Mouse (Mus musculus): ENCODE results near the gene Agap2. TPM values are rescaled to one million over a fixed set of nuclear protein-coding genes. Genes with fewer than 3 reads are reported as not detected.

The Agap2 gene
- polyA plus RNA-seq (2015; fragmentation: Nextera tagmentation; extraction: Ambion mirVana), result 0.04 and 0.09 TPM in 2 replicates

GRCm38 (mm10) chr10:127075080-127075479, at the start of gene Agap2:
Gene Agap2 (plus strand): TSS chr10:127075284.
- Histone ChIP-seq H3K9ac (replicated peaks; ENCODE audit: low read length) (no peak within 1 kb of the TSS), H3K36me3 (ENCODE audit: insufficient read depth, low read length) (no peaks in the 10 kb centered on the region), H3K4me2 (replicated peaks; ENCODE audit: low read depth, low read length) (no peak within 1 kb of the TSS), H3K27me3 (ENCODE audit: insufficient read depth, low read length) (peaks cover 48% of the 10 kb centered on the region), H3K4me3 (ENCODE audit: low read length) (no peak within 1 kb of the TSS), H3K4me1 (ENCODE audit: insufficient read depth, low read length) (peaks cover 21% of the 10 kb centered on the region), H3K9me3 (ENCODE audit: low read length) (no peaks in the 10 kb centered on the region), H3K27ac (ENCODE audit: low read length) (no peak within 1 kb of the TSS)
- ATAC-seq (ENCODE audit: low FRiP score, low TSS enrichment), result no peak
- 66% methylated on average over 9 of the region's 9 CpGs for WGBS

GRCm38 (mm10) chr10:127030336-127031296, 44.5 kb upstream of the Agap2 start, which contains the start of gene Tsfm:
Gene Tsfm (minus strand): TSS chr10:127030840.
- Histone ChIP-seq H3K36me3 (ENCODE audit: insufficient read depth, low read length) (peaks cover 30% of the 10 kb centered on the region), H3K4me1 (ENCODE audit: insufficient read depth, low read length) (peaks cover 6% of the 10 kb centered on the region; the same call in 1 of the 2 replicates), H3K27ac (ENCODE audit: low read length) (peak within 1 kb of the TSS; percentile 83), H3K4me3 (ENCODE audit: low read length) (peak within 1 kb of the TSS; percentile 86), H3K4me2 (replicated peaks; ENCODE audit: low read depth, low read length) (peak within 1 kb of the TSS; percentile 63), H3K9ac (replicated peaks; ENCODE audit: low read length) (peak within 1 kb of the TSS; percentile 80), H3K9me3 (ENCODE audit: low read length) (no peaks in the 10 kb centered on the region), H3K27me3 (ENCODE audit: insufficient read depth, low read length) (no peaks in the 10 kb centered on the region)
- ATAC-seq (ENCODE audit: low FRiP score, low TSS enrichment), result peak; percentile 89
- 4% methylated on average over 56 of the region's 56 CpGs for WGBS

GRCm38 (mm10) chr10:127033301-127033741, 41.8 kb upstream of the Agap2 start:
- peaks cover 4% of the 10 kb centered on the region for H3K36me3 ChIP-seq (ENCODE audit: insufficient read depth, low read length)
- no peaks in the 10 kb centered on the region for H3K27me3 ChIP-seq (ENCODE audit: insufficient read depth, low read length)
- H3K9me3 ChIP-seq (ENCODE audit: low read length), result no peaks in the 10 kb centered on the region
- ATAC-seq (ENCODE audit: low FRiP score, low TSS enrichment), result peak; percentile 39
- 84% methylated on average over 8 of the region's 8 CpGs for WGBS
- no peak overlapping the region for H3K9ac ChIP-seq (replicated peaks; ENCODE audit: low read length)
- peak overlapping the region; percentile 29; the same call in 1 of the 2 replicates for H3K27ac ChIP-seq (ENCODE audit: low read length)
- H3K4me3 ChIP-seq (ENCODE audit: low read length), result no peak overlapping the region
- H3K4me1 ChIP-seq (ENCODE audit: insufficient read depth, low read length), result peaks cover 6% of the 10 kb centered on the region; the same call in 1 of the 2 replicates
- no peak overlapping the region for H3K4me2 ChIP-seq (replicated peaks; ENCODE audit: low read depth, low read length)

GRCm38 (mm10) chr10:127036273-127036672, 38.8 kb upstream of the Agap2 start:
- H3K27me3 ChIP-seq (ENCODE audit: insufficient read depth, low read length), result no peaks in the 10 kb centered on the region; the same call in 1 of the 2 replicates
- H3K36me3 ChIP-seq (ENCODE audit: insufficient read depth, low read length), result no peaks in the 10 kb centered on the region
- H3K4me1 ChIP-seq (ENCODE audit: insufficient read depth, low read length), result no peaks in the 10 kb centered on the region
- no peak overlapping the region for H3K4me2 ChIP-seq (replicated peaks; ENCODE audit: low read depth, low read length)
- WGBS, result 79% methylated on average over 12 of the region's 12 CpGs
- no peak overlapping the region for H3K9ac ChIP-seq (replicated peaks; ENCODE audit: low read length)
- no peak overlapping the region for H3K27ac ChIP-seq (ENCODE audit: low read length)
- no peak for ATAC-seq (ENCODE audit: low FRiP score, low TSS enrichment)
- H3K9me3 ChIP-seq (ENCODE audit: low read length), result no peaks in the 10 kb centered on the region
- no peak overlapping the region for H3K4me3 ChIP-seq (ENCODE audit: low read length)

GRCm38 (mm10) chr10:127037641-127038040, 37.4 kb upstream of the Agap2 start:
- Histone ChIP-seq H3K4me3 (ENCODE audit: low read length) (no peak overlapping the region), H3K4me2 (replicated peaks; ENCODE audit: low read depth, low read length) (no peak overlapping the region), H3K27me3 (ENCODE audit: insufficient read depth, low read length) (no peaks in the 10 kb centered on the region; the same call in 1 of the 2 replicates), H3K36me3 (ENCODE audit: insufficient read depth, low read length) (no peaks in the 10 kb centered on the region), H3K9me3 (ENCODE audit: low read length) (no peaks in the 10 kb centered on the region), H3K4me1 (ENCODE audit: insufficient read depth, low read length) (peaks cover 5% of the 10 kb centered on the region), H3K27ac (ENCODE audit: low read length) (no peak overlapping the region), H3K9ac (replicated peaks; ENCODE audit: low read length) (no peak overlapping the region)
- 77% methylated on average over 12 of the region's 12 CpGs for WGBS
- ATAC-seq (ENCODE audit: low FRiP score, low TSS enrichment), result no peak

- peaks cover 7% of the 10 kb centered on the region for H3K36me3 ChIP-seq (ENCODE audit: insufficient read depth, low read length)
- H3K27me3 ChIP-seq (ENCODE audit: insufficient read depth, low read length), result no peaks in the 10 kb centered on the region; the same call in 1 of the 2 replicates
- H3K9me3 ChIP-seq (ENCODE audit: low read length), result no peaks in the 10 kb centered on the region
- 3% methylated on average over 20 of the region's 20 CpGs for WGBS
- H3K4me2 ChIP-seq (replicated peaks; ENCODE audit: low read depth, low read length), result peak overlapping the region; percentile 99
- peak overlapping the region; percentile 79 for H3K4me3 ChIP-seq (ENCODE audit: low read length)
- no peak overlapping the region for H3K27ac ChIP-seq (ENCODE audit: low read length)
- ATAC-seq (ENCODE audit: low FRiP score, low TSS enrichment), result no peak; the same call in 1 of the 2 replicates
- H3K9ac ChIP-seq (replicated peaks; ENCODE audit: low read length), result peak overlapping the region; percentile 73
- peaks cover 11% of the 10 kb centered on the region for H3K4me1 ChIP-seq (ENCODE audit: insufficient read depth, low read length)
These were observed 34.4 kb upstream of the Agap2 start for GRCm38 (mm10) chr10:127040569-127041214.

- under 1% methylated on average over 28 of the region's 28 CpGs for WGBS
- no peaks in the 10 kb centered on the region for H3K9me3 ChIP-seq (ENCODE audit: low read length)
- peak; percentile 50 for ATAC-seq (ENCODE audit: low FRiP score, low TSS enrichment)
- peak within 1 kb of the TSS; percentile 73 for H3K9ac ChIP-seq (replicated peaks; ENCODE audit: low read length)
- H3K4me2 ChIP-seq (replicated peaks; ENCODE audit: low read depth, low read length), result peak within 1 kb of the TSS; percentile 99
- H3K4me1 ChIP-seq (ENCODE audit: insufficient read depth, low read length), result peaks cover 11% of the 10 kb centered on the region
- H3K27ac ChIP-seq (ENCODE audit: low read length), result peak within 1 kb of the TSS; percentile 59
- peaks cover 8% of the 10 kb centered on the region for H3K36me3 ChIP-seq (ENCODE audit: insufficient read depth, low read length)
- peak within 1 kb of the TSS; percentile 79 for H3K4me3 ChIP-seq (ENCODE audit: low read length)
- no peaks in the 10 kb centered on the region; the same call in 1 of the 2 replicates for H3K27me3 ChIP-seq (ENCODE audit: insufficient read depth, low read length)
These were observed 33.8 kb upstream of the Agap2 start, which contains the start of the genes Mettl1 and Eef1akmt3 for GRCm38 (mm10) chr10:127041274-127041766. Gene Mettl1 (plus strand): TSS chr10:127041414. Gene Eef1akmt3 (minus strand): TSS chr10:127041513.

GRCm38 (mm10) chr10:127041774-127042338, 33.2 kb upstream of the Agap2 start:
- peak overlapping the region; percentile 73 for H3K9ac ChIP-seq (replicated peaks; ENCODE audit: low read length)
- H3K27ac ChIP-seq (ENCODE audit: low read length), result peak overlapping the region; percentile 59
- 0% methylated on average over 44 of the region's 44 CpGs for WGBS
- no peaks in the 10 kb centered on the region; the same call in 1 of the 2 replicates for H3K27me3 ChIP-seq (ENCODE audit: insufficient read depth, low read length)
- peak overlapping the region; percentile 79 for H3K4me3 ChIP-seq (ENCODE audit: low read length)
- H3K36me3 ChIP-seq (ENCODE audit: insufficient read depth, low read length), result peaks cover 12% of the 10 kb centered on the region
- H3K4me2 ChIP-seq (replicated peaks; ENCODE audit: low read depth, low read length), result peak overlapping the region; percentile 99
- peaks cover 11% of the 10 kb centered on the region for H3K4me1 ChIP-seq (ENCODE audit: insufficient read depth, low read length)
- H3K9me3 ChIP-seq (ENCODE audit: low read length), result no peaks in the 10 kb centered on the region
- peak; percentile 83 for ATAC-seq (ENCODE audit: low FRiP score, low TSS enrichment)

- H3K4me2 ChIP-seq (replicated peaks; ENCODE audit: low read depth, low read length), result peak overlapping the region; percentile 99
- H3K4me1 ChIP-seq (ENCODE audit: insufficient read depth, low read length), result peaks cover 11% of the 10 kb centered on the region
- no peak for ATAC-seq (ENCODE audit: low FRiP score, low TSS enrichment)
- H3K9ac ChIP-seq (replicated peaks; ENCODE audit: low read length), result peak overlapping the region; percentile 73
- peaks cover 5% of the 10 kb centered on the region for H3K27me3 ChIP-seq (ENCODE audit: insufficient read depth, low read length)
- H3K9me3 ChIP-seq (ENCODE audit: low read length), result no peaks in the 10 kb centered on the region
- peak overlapping the region; percentile 79 for H3K4me3 ChIP-seq (ENCODE audit: low read length)
- peak overlapping the region; percentile 56 for H3K27ac ChIP-seq (ENCODE audit: low read length)
- H3K36me3 ChIP-seq (ENCODE audit: insufficient read depth, low read length), result peaks cover 12% of the 10 kb centered on the region
- 18% methylated on average over 5 of the region's 5 CpGs for WGBS
These were observed 32.5 kb upstream of the Agap2 start for GRCm38 (mm10) chr10:127042468-127043115.

All from kidney, embryonic 16.5 days (tissue).